Mouse (Mus musculus) intestine, embryonic 15.5 days (tissue): ENCODE measurements around the gene Colgalt1. TPM values are rescaled to one million over a fixed set of nuclear protein-coding genes. Genes with fewer than 3 reads are reported as not detected.

Experiments used
- ATAC-seq: fragments of 200-750 bp; cut with Nextera tagmentation; 2 replicates; pipeline ENCODE4 v1.8.0; 2017; ENCODE audit warnings: moderate TSS enrichment, moderate library complexity
- H3K27ac ChIP-seq: fragments of 300-500 bp; sonication (generic); 2 replicates; pipeline ENCODE4 v1.5.1; 2015; ENCODE audit warnings: mild to moderate bottlenecking, inconsistent platforms
- H3K27me3 ChIP-seq: fragments of 300-500 bp; sonication (generic); replicated peaks from 2 replicates; pipeline ENCODE4 v1.6.1; 2015; ENCODE audit warnings: inconsistent platforms
- H3K36me3 ChIP-seq: fragments of 300-500 bp; sonication (generic); 2 replicates; pipeline ENCODE4 v1.6.1; 2015; ENCODE audit warnings: inconsistent platforms
- H3K4me1 ChIP-seq: fragments of 300-500 bp; sonication (generic); replicated peaks from 2 replicates; pipeline ENCODE4 v1.6.1; 2015; ENCODE audit warnings: inconsistent platforms
- H3K4me2 ChIP-seq: fragments of 300-500 bp; sonication (generic); replicated peaks from 2 replicates; pipeline ENCODE4 v1.6.1; 2015; ENCODE audit warnings: mild to moderate bottlenecking, inconsistent platforms
- H3K4me3 ChIP-seq: fragments of 300-500 bp; sonication (generic); replicated peaks from 2 replicates; pipeline ENCODE4 v1.5.1; 2015; ENCODE audit warnings: inconsistent platforms
- H3K9ac ChIP-seq: fragments of 300-500 bp; sonication (generic); 2 replicates; pipeline ENCODE4 v1.6.1; 2015; ENCODE audit warnings: inconsistent platforms
- H3K9me3 ChIP-seq: fragments of 300-500 bp; sonication (generic); 2 replicates; pipeline ENCODE4 v1.6.1; 2016; ENCODE audit warnings: inconsistent platforms
- WGBS: fragments of 180-500 bp; shearing (Covaris S2); methylation state at CpG from one replicate; pipeline ENCODE4 v1.1.7; 2015; 5-methylcytosine and 5-hydroxymethylcytosine counted together
- polyA plus RNA-seq: library from polyadenylated mRNA; unstranded; fragments of >200 nt; fragmentation: Nextera tagmentation; extraction: Ambion mirVana; gene quantifications from 2 replicates; pipeline ENCODE4 v1.2.1, GENCODE M21; 2015

The Colgalt1 gene
- polyA plus RNA-seq, 1 experiment from 2014 or later: 70.8 TPM

GRCm38 (mm10) chr8:71604021-71604420, 6.8 kb upstream of the Colgalt1 start:
- WGBS: 63% methylated on average over 7 of the region's 7 CpGs
- Histone ChIP-seq H3K27ac (no peak overlapping the region), H3K9me3 (no peaks in the 10 kb centered on the region), H3K9ac (no peak overlapping the region), H3K36me3 (no peaks in the 10 kb centered on the region; the same call in 1 of the 2 replicates), H3K27me3 (peaks cover 13% of the 10 kb centered on the region), H3K4me1 (peaks cover 24% of the 10 kb centered on the region), H3K4me3 (no peak overlapping the region), H3K4me2 (no peak overlapping the region)
- no peak for ATAC-seq

GRCm38 (mm10) chr8:71612141-71612540, 1.3 kb downstream of the Colgalt1 start:
- Histone ChIP-seq H3K27me3 (no peaks in the 10 kb centered on the region), H3K4me3 (peak overlapping the region; percentile 96), H3K27ac (0 out of 2 replicates have a peak overlapping the region, but pooled peaks have one; percentile 23), H3K4me1 (peaks cover 15% of the 10 kb centered on the region), H3K9me3 (no peaks in the 10 kb centered on the region), H3K9ac (peak overlapping the region; percentile 94), H3K4me2 (peak overlapping the region; percentile 79), H3K36me3 (peaks cover 10% of the 10 kb centered on the region)
- 0 out of 2 replicates have a peak, but pooled peaks have one; percentile 3 for ATAC-seq
- 47% methylated on average over 5 of the region's 5 CpGs for WGBS

- H3K36me3 ChIP-seq: peaks cover 23% of the 10 kb centered on the region
- ATAC-seq: no peak
- H3K9ac ChIP-seq: no peak overlapping the region
- no peak overlapping the region for H3K4me2 ChIP-seq
- no peak overlapping the region for H3K27ac ChIP-seq
- H3K27me3 ChIP-seq: no peaks in the 10 kb centered on the region
- WGBS: 57% methylated on average over 4 of the region's 4 CpGs
- peaks cover 15% of the 10 kb centered on the region for H3K4me1 ChIP-seq
- H3K4me3 ChIP-seq: no peak overlapping the region
- H3K9me3 ChIP-seq: no peaks in the 10 kb centered on the region
Measured at GRCm38 (mm10) chr8:71613418-71613817, 2.6 kb downstream of the Colgalt1 start.

- Histone ChIP-seq H3K4me3 (no peak overlapping the region), H3K27ac (no peak overlapping the region), H3K9ac (no peak overlapping the region), H3K36me3 (peaks cover 78% of the 10 kb centered on the region), H3K9me3 (peaks cover 6% of the 10 kb centered on the region; the same call in 1 of the 2 replicates), H3K4me2 (no peak overlapping the region), H3K4me1 (no peaks in the 10 kb centered on the region), H3K27me3 (no peaks in the 10 kb centered on the region)
- WGBS: 93% methylated on average over 2 of the region's 2 CpGs
- no peak for ATAC-seq
Measured at GRCm38 (mm10) chr8:71619786-71620185, 9.0 kb downstream of the Colgalt1 start.

- Histone ChIP-seq H3K36me3 (peaks cover 50% of the 10 kb centered on the region), H3K27ac (no peak overlapping the region)
- 79% methylated on average over 1 of the region's 1 CpGs for WGBS
Measured at GRCm38 (mm10) chr8:71625088-71625487, 14.3 kb downstream of the Colgalt1 start.

GRCm38 (mm10) chr8:71626753-71627152, 16.0 kb downstream of the Colgalt1 start:
- Histone ChIP-seq H3K4me1 (peaks cover 32% of the 10 kb centered on the region), H3K36me3 (peaks cover 37% of the 10 kb centered on the region), H3K9me3 (peaks cover 6% of the 10 kb centered on the region; the same call in 1 of the 2 replicates), H3K9ac (no peak overlapping the region), H3K4me2 (no peak overlapping the region), H3K27me3 (peaks cover 8% of the 10 kb centered on the region), H3K4me3 (no peak overlapping the region), H3K27ac (no peak overlapping the region)
- no peak for ATAC-seq
- 88% methylated on average over 9 of the region's 9 CpGs for WGBS

More at GRCm38 (mm10) chr8:71625088-71625487, 14.3 kb downstream of the Colgalt1 start:
- Histone ChIP-seq H3K4me3 (no peak overlapping the region), H3K4me1 (peaks cover 29% of the 10 kb centered on the region), H3K9ac (no peak overlapping the region), H3K9me3 (peaks cover 6% of the 10 kb centered on the region; the same call in 1 of the 2 replicates), H3K4me2 (no peak overlapping the region), H3K27me3 (peaks cover 4% of the 10 kb centered on the region)
- no peak for ATAC-seq

- Histone ChIP-seq H3K36me3 (peaks cover 29% of the 10 kb centered on the region), H3K27me3 (peaks cover 8% of the 10 kb centered on the region), H3K4me1 (peaks cover 32% of the 10 kb centered on the region), H3K4me2 (no peak overlapping the region), H3K27ac (peak overlapping the region; percentile 19; the same call in 1 of the 2 replicates), H3K4me3 (no peak overlapping the region), H3K9ac (no peak overlapping the region), H3K9me3 (peaks cover 6% of the 10 kb centered on the region; the same call in 1 of the 2 replicates)
- 41% methylated on average over 9 of the region's 9 CpGs for WGBS
- ATAC-seq: no peak
Measured at GRCm38 (mm10) chr8:71627265-71628099, 16.7 kb downstream of the Colgalt1 start.

- peak overlapping the region; percentile 93 for H3K4me2 ChIP-seq
- H3K4me1 ChIP-seq: peaks cover 35% of the 10 kb centered on the region
- H3K4me3 ChIP-seq: peak overlapping the region; percentile 56
- peak overlapping the region; percentile 60 for H3K9ac ChIP-seq
- H3K27me3 ChIP-seq: peaks cover 8% of the 10 kb centered on the region
- peak overlapping the region; percentile 56 for H3K27ac ChIP-seq
- WGBS: 5% methylated on average over 16 of the region's 16 CpGs
- no peaks in the 10 kb centered on the region for H3K9me3 ChIP-seq
- ATAC-seq: peak; percentile 0; the same call in 1 of the 2 replicates
- peaks cover 19% of the 10 kb centered on the region for H3K36me3 ChIP-seq
Measured at GRCm38 (mm10) chr8:71628396-71629095, 17.7 kb downstream of the Colgalt1 start.

- H3K4me1 ChIP-seq: peaks cover 41% of the 10 kb centered on the region
- WGBS: under 1% methylated on average over 55 of the region's 55 CpGs
- peaks cover 12% of the 10 kb centered on the region; the same call in 1 of the 2 replicates for H3K36me3 ChIP-seq
- H3K9me3 ChIP-seq: no peaks in the 10 kb centered on the region
- H3K27ac ChIP-seq: peak overlapping the region; percentile 56
- peak; percentile 87 for ATAC-seq
- H3K27me3 ChIP-seq: peaks cover 8% of the 10 kb centered on the region
- H3K4me3 ChIP-seq: peak overlapping the region; percentile 56
- peak overlapping the region; percentile 60 for H3K9ac ChIP-seq
- peak overlapping the region; percentile 93 for H3K4me2 ChIP-seq
Measured at GRCm38 (mm10) chr8:71629096-71629697, 18.4 kb downstream of the Colgalt1 start.

GRCm38 (mm10) chr8:71629781-71630212, 19.0 kb downstream of the Colgalt1 start:
- H3K27ac ChIP-seq: peak overlapping the region; percentile 38; the same call in 1 of the 2 replicates

GRCm38 (mm10) chr8:71630761-71631160, 20.0 kb downstream of the Colgalt1 start:
- Histone ChIP-seq H3K4me3 (no peak overlapping the region), H3K36me3 (0 out of 2 replicates have a peak, but pooled peaks cover under 1% of the 10 kb centered on the region), H3K4me1 (peaks cover 47% of the 10 kb centered on the region), H3K4me2 (no peak overlapping the region), H3K9ac (no peak overlapping the region), H3K27me3 (peaks cover 8% of the 10 kb centered on the region), H3K27ac (no peak overlapping the region), H3K9me3 (no peaks in the 10 kb centered on the region)
- 85% methylated on average over 6 of the region's 6 CpGs for WGBS
- no peak for ATAC-seq

More at GRCm38 (mm10) chr8:71629781-71630212, 19.0 kb downstream of the Colgalt1 start:
- peaks cover 8% of the 10 kb centered on the region for H3K27me3 ChIP-seq
- no peaks in the 10 kb centered on the region for H3K9me3 ChIP-seq
- H3K9ac ChIP-seq: peak overlapping the region; percentile 45
- 3% methylated on average over 25 of the region's 25 CpGs for WGBS
- peak; percentile 44 for ATAC-seq
- H3K4me3 ChIP-seq: peak overlapping the region; percentile 56
- H3K36me3 ChIP-seq: peaks cover 8% of the 10 kb centered on the region; the same call in 1 of the 2 replicates
- peak overlapping the region; percentile 93 for H3K4me2 ChIP-seq
- peaks cover 47% of the 10 kb centered on the region for H3K4me1 ChIP-seq
